Mouse (Mus musculus): ENCODE results near the gene Mrps27.

DNA sequence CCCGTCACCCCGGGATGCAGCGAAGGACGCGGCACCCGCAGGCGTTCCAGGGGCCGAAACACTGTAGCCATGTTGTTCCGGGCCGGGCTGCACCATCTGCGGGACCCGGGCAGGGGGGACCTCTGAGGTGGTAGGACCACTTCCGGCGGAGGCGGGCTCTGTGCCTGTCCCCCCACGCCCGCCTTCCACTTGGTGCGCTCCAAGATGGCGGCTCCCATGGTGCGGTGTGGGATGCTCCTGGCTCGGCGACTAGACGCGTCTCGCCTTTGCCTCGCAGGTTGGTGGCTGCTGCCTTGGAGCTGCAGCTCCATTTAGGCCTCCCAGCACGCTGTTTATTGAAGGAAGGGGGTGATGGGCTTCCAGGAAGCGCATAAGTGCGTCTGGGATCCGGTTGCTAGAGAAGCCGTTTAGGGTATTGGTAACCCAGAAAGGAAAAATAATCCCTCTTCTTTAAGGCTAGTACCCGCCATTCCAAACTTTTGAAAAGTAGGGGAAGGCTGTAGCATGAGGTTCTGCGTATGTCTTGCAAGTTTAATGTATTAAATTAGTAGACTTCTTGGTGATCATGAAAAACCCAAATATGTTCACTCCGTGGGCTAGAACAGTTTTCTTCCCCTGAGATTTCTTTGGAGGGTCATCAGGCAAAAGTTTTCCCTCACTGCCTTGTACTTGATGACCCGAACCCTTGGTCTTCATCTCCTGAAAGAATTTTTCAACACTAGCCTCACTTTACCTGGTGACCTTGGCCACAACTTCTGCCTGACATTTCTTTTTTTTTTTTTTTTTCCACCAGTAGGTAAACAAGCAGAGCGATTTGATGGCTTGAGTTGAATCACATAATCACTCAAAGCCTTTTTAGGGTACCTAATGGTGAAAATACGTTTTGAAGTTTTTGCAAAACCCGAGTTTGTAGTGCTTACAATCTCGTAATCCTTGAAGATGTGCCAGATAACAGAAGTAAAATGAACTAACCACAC lies at the start of gene Mrps27, which contains the start of gene Ptcd2:
- TF ChIP-seq CTCF (IDR thresholded peaks at IDR 0.05; ENCODE audit: borderline replicate concordance, extremely low read depth, insufficient read depth, insufficient read length) (no peak), POLR2A (IDR thresholded peaks at IDR 0.05; ENCODE audit: borderline replicate concordance, extremely low read depth, insufficient read depth, insufficient read length, poor library complexity, severe bottlenecking) (no peak)

All from brain, embryonic 14.5 days (tissue).